Mouse (Mus musculus): ENCODE results near the gene Cpe.

Cpe gene

DNA sequence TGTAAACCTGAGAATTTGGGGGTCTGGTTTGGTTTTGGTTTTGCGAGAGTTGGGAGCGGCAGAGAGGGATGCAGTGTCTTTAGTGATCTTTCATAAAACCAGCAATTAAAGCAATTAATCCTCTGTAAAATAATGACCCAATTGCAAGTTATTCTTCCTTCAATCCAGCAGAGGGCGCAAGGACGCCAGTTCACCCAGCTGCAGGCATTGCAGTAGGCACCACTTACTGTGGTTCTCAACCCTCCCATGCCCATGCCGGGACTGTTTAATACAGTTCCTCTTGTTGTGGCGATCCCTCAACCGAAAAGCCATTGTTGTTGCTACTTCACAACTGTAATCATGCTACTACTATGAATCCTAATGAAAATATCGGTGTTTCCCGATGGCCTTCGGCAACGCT is 74.2 kb downstream of the Cpe start:
- H3K9me3 ChIP-seq (ENCODE audit: low read length), result no peaks in the 10 kb centered on the region
- no peaks in the 10 kb centered on the region for H3K36me3 ChIP-seq (ENCODE audit: insufficient read depth, low read length)
- peaks cover 31% of the 10 kb centered on the region for H3K4me1 ChIP-seq (replicated peaks; ENCODE audit: low read depth, low read length)
- TF ChIP-seq POU5F1 (IDR thresholded peaks at IDR 0.05; ENCODE audit: borderline replicate concordance, low read length), result no peak
- TF ChIP-seq CTCF (conservative IDR thresholded peaks at IDR 0.05; ENCODE audit: low read length), result peak; percentile 81
- TF ChIP-seq NANOG (IDR thresholded peaks at IDR 0.05; ENCODE audit: borderline replicate concordance, low read length), result no peak
- no peak overlapping the region for H3K4me3 ChIP-seq (replicated peaks; ENCODE audit: low read length)
- H3K27me3 ChIP-seq (ENCODE audit: insufficient read depth, low read length), result no peaks in the 10 kb centered on the region

DNA sequence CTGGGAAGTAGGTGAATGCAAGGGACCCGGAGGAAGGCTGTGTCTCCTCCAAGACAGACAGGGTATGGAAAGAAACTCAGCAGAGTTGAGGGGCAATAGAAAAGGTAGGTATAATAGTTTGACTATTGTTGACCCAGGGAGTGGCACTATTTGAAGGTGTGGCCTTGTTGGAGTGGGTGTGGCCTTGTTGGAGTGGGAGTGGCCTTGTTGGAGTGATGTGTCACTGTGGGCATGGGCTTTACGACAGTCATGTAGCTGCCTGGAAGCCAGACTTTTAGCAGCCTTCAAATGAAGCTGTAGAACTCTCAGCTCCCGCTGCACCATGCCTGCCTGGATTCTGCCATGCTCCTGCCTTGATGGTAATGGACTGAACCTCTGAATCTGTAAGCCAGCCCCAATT is 76.3 kb downstream of the Cpe start:
- H3K4me1 ChIP-seq (replicated peaks; ENCODE audit: low read depth, low read length), result peaks cover 25% of the 10 kb centered on the region
- H3K36me3 ChIP-seq (ENCODE audit: insufficient read depth, low read length), result no peaks in the 10 kb centered on the region
- H3K9me3 ChIP-seq (ENCODE audit: low read length), result no peaks in the 10 kb centered on the region
- TF ChIP-seq CTCF (conservative IDR thresholded peaks at IDR 0.05; ENCODE audit: low read length), result no peak
- TF ChIP-seq NANOG (IDR thresholded peaks at IDR 0.05; ENCODE audit: borderline replicate concordance, low read length), result no peak
- TF ChIP-seq POU5F1 (IDR thresholded peaks at IDR 0.05; ENCODE audit: borderline replicate concordance, low read length), result no peak
- H3K4me3 ChIP-seq (replicated peaks; ENCODE audit: low read length), result no peak overlapping the region
- no peaks in the 10 kb centered on the region for H3K27me3 ChIP-seq (ENCODE audit: insufficient read depth, low read length)

DNA sequence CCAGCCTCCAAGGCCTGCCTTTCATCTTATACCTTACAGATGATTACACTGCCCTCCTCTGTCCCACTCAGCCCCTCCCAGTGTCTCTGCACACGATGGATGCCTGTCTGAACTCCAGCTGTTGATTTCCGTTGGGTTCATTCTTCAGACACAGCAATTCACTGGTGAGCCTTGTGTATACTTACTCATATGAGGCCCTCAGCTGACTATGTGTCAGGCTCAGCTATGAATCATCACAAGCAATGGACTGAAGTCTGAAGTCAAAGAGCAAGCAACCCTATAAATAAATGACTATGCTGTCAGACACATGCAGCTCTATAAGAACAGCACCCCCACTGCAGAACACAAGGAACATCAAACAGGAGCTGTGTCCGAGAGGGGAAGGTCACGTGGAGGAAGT is 77.4 kb downstream of the Cpe start:
- no peaks in the 10 kb centered on the region for H3K27me3 ChIP-seq (ENCODE audit: insufficient read depth, low read length)
- peaks cover 25% of the 10 kb centered on the region for H3K4me1 ChIP-seq (replicated peaks; ENCODE audit: low read depth, low read length)
- H3K36me3 ChIP-seq (ENCODE audit: insufficient read depth, low read length), result no peaks in the 10 kb centered on the region
- no peak for TF ChIP-seq POU5F1 (IDR thresholded peaks at IDR 0.05; ENCODE audit: borderline replicate concordance, low read length)
- TF ChIP-seq CTCF (conservative IDR thresholded peaks at IDR 0.05; ENCODE audit: low read length), result no peak
- no peak for TF ChIP-seq NANOG (IDR thresholded peaks at IDR 0.05; ENCODE audit: borderline replicate concordance, low read length)
- H3K4me3 ChIP-seq (replicated peaks; ENCODE audit: low read length), result no peak overlapping the region
- no peaks in the 10 kb centered on the region for H3K9me3 ChIP-seq (ENCODE audit: low read length)

DNA sequence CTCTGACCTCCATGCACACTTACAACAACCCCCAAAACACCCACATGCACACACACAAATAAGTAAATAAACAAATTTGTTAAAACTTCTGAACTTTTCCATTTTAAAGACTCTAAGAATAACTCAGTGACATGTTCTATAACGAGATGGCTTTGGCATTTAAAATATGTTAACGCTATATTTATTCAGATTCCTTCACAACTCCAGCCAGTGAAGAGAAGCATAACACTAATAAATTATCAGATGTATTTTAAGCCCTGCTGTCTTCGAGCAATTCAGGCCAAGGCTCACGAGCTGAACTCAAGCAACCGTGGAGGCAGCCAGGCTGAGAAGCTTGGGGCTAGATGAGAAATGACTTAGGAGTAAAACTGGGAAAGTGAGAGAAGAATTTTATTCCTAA is 79.2 kb downstream of the Cpe start:
- Histone ChIP-seq H3K27me3 (ENCODE audit: insufficient read depth, low read length) (no peaks in the 10 kb centered on the region), H3K36me3 (ENCODE audit: insufficient read depth, low read length) (no peaks in the 10 kb centered on the region), H3K4me1 (replicated peaks; ENCODE audit: low read depth, low read length) (peaks cover 17% of the 10 kb centered on the region), H3K4me3 (replicated peaks; ENCODE audit: low read length) (no peak overlapping the region), H3K9me3 (ENCODE audit: low read length) (no peaks in the 10 kb centered on the region)
- TF ChIP-seq CTCF (conservative IDR thresholded peaks at IDR 0.05; ENCODE audit: low read length) (no peak), POU5F1 (IDR thresholded peaks at IDR 0.05; ENCODE audit: borderline replicate concordance, low read length) (no peak), NANOG (IDR thresholded peaks at IDR 0.05; ENCODE audit: borderline replicate concordance, low read length) (no peak)

DNA sequence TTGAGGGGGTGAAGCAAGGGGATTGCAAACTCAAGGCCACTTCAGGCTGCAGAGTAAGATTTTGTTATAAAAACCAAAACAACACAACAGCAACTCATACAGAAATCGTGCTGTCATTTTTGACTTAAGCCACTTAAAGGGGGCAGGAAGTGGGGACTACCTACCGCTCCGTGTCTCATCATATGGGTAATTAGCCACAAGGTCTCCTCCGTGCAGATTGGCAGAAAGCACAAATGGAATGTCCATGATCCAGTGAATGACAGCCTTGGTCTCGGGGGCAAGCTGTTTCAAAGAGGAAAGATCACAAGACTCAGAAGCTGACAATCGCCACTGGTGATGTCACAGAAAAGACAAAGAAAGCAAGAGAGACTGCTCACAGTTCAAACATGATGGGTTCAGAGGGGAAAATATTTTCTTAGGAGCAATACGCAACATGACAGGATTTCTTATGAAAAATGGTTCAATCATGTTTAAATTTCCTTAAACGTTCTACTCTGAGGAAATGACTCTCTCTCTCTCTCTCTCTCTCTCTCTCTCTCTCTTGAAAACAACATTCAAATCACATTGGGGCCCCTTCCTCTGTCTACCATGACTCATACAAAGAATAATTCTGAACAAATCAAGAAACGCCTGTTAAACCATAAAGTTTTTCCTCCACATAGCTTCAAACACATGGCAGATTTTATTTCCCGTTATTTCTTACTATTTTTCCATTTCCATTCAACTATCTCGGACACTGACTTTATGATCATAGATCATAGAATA is 81.5 kb downstream of the Cpe start:
- no peaks in the 10 kb centered on the region for H3K27me3 ChIP-seq (ENCODE audit: insufficient read depth, low read length)
- H3K36me3 ChIP-seq (ENCODE audit: insufficient read depth, low read length), result no peaks in the 10 kb centered on the region
- H3K4me1 ChIP-seq (replicated peaks; ENCODE audit: low read depth, low read length), result peaks cover 4% of the 10 kb centered on the region
- no peak overlapping the region for H3K4me3 ChIP-seq (replicated peaks; ENCODE audit: low read length)
- TF ChIP-seq POU5F1 (IDR thresholded peaks at IDR 0.05; ENCODE audit: borderline replicate concordance, low read length) (no peak), CTCF (conservative IDR thresholded peaks at IDR 0.05; ENCODE audit: low read length) (no peak), NANOG (IDR thresholded peaks at IDR 0.05; ENCODE audit: borderline replicate concordance, low read length) (no peak)
- H3K9me3 ChIP-seq (ENCODE audit: low read length), result no peaks in the 10 kb centered on the region

DNA sequence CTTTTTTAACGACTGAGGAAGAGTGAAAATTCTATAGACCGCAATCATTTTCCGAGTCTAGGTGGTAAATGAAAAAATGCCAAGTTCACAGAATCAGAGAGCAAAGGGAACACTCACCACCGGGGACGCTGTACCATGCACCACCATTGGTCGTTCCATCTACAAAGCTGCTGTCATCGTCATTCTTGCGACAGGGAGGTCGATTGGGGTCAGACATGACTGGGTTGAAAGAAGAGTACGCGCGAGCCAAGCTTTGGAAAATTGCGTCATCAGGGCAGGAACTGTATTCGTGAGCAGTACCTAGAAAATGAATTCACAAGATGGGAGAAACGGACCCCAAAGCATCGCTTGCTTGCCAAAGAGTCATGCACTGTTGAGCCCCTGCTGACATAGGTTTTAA is 83.9 kb downstream of the Cpe start:
- Histone ChIP-seq H3K27me3 (ENCODE audit: insufficient read depth, low read length) (no peaks in the 10 kb centered on the region), H3K36me3 (ENCODE audit: insufficient read depth, low read length) (no peaks in the 10 kb centered on the region), H3K4me3 (replicated peaks; ENCODE audit: low read length) (no peak overlapping the region), H3K9me3 (ENCODE audit: low read length) (no peaks in the 10 kb centered on the region), H3K4me1 (replicated peaks; ENCODE audit: low read depth, low read length) (no peaks in the 10 kb centered on the region)
- no peak for TF ChIP-seq CTCF (conservative IDR thresholded peaks at IDR 0.05; ENCODE audit: low read length)
- no peak for TF ChIP-seq POU5F1 (IDR thresholded peaks at IDR 0.05; ENCODE audit: borderline replicate concordance, low read length)

DNA sequence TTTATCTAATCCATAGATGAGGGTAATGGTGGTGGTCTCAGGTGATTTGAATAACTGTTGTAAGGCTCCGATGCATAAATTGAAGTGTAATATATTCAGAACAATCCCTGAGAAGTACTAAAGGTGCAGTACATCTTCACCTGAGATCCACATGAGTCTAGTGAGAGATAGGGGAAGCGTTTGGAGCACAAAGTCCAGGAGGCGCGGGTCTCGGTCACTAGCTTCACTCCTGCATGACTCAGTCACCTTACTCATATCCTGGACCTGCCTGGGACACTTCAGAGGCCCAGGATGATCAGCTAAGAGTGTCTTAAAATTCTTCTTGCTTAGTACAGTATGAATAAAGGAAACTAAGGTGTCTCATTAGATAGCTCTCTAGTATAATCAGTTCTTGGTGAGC is 86.8 kb downstream of the Cpe start:
- no peaks in the 10 kb centered on the region for H3K27me3 ChIP-seq (ENCODE audit: insufficient read depth, low read length)
- H3K36me3 ChIP-seq (ENCODE audit: insufficient read depth, low read length), result no peaks in the 10 kb centered on the region
- H3K4me1 ChIP-seq (replicated peaks; ENCODE audit: low read depth, low read length), result no peaks in the 10 kb centered on the region
- H3K4me3 ChIP-seq (replicated peaks; ENCODE audit: low read length), result no peak overlapping the region
- no peaks in the 10 kb centered on the region for H3K9me3 ChIP-seq (ENCODE audit: low read length)
- no peak for TF ChIP-seq CTCF (conservative IDR thresholded peaks at IDR 0.05; ENCODE audit: low read length)
- no peak for TF ChIP-seq POU5F1 (IDR thresholded peaks at IDR 0.05; ENCODE audit: borderline replicate concordance, low read length)
- no peak for TF ChIP-seq NANOG (IDR thresholded peaks at IDR 0.05; ENCODE audit: borderline replicate concordance, low read length)

DNA sequence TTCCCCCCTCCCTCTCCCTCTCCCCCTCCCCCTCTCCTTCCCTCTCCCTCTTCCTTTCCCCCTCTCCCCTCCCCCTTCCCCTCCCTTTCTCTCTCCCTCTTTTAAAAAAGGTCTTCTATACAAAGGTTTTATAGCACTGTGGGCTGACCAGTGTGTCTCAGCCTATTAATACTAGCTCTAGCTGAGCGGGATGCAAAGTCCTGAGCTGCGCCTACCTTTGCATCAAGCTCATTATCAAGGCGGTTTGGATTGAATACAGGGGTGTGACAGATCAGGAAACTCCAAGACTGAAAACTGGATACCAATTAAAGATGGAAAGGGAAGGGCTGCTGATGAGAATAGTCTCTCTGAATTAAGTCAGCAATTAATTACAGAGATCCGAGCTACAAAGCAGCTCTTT is 94.6 kb downstream of the Cpe start:
- Histone ChIP-seq H3K36me3 (ENCODE audit: insufficient read depth, low read length) (no peaks in the 10 kb centered on the region), H3K4me1 (replicated peaks; ENCODE audit: low read depth, low read length) (peaks cover 19% of the 10 kb centered on the region), H3K9me3 (ENCODE audit: low read length) (no peaks in the 10 kb centered on the region), H3K4me3 (replicated peaks; ENCODE audit: low read length) (no peak overlapping the region), H3K27me3 (ENCODE audit: insufficient read depth, low read length) (peaks cover 5% of the 10 kb centered on the region; the same call in 1 of the 2 replicates)
- TF ChIP-seq CTCF (conservative IDR thresholded peaks at IDR 0.05; ENCODE audit: low read length) (no peak), NANOG (IDR thresholded peaks at IDR 0.05; ENCODE audit: borderline replicate concordance, low read length) (no peak), POU5F1 (IDR thresholded peaks at IDR 0.05; ENCODE audit: borderline replicate concordance, low read length) (no peak)
